Mouse (Mus musculus) liver, embryonic 15.5 days (tissue): ENCODE measurements around the gene Igfbp7. TPM values are rescaled to one million over a fixed set of nuclear protein-coding genes. Genes with fewer than 3 reads are reported as not detected.
"Not testable (repeated sequence)": the region's sequence is repeated elsewhere in the genome, so short reads cannot be mapped to it uniquely, and the experiment has no call there.

Experiments
- ATAC-seq: fragments of 200-750 bp; cut with Nextera tagmentation; 2 replicates; pipeline ENCODE4 v1.8.0; 2017; ENCODE audit warnings: moderate number of reproducible peaks, mild to moderate bottlenecking, moderate library complexity; ENCODE audit not compliant: insufficient read depth
- H3K27ac ChIP-seq: fragments of 300-500 bp; sonication (generic); replicated peaks from 2 replicates; pipeline ENCODE4 v1.5.1; 2015; ENCODE audit warnings: mild to moderate bottlenecking, inconsistent platforms
- H3K27me3 ChIP-seq: fragments of 300-500 bp; sonication (generic); 2 replicates; pipeline ENCODE4 v1.6.1; 2015; ENCODE audit warnings: mild to moderate bottlenecking, inconsistent platforms
- H3K36me3 ChIP-seq: fragments of 300-500 bp; sonication (generic); replicated peaks from 2 replicates; pipeline ENCODE4 v1.6.1; 2015; ENCODE audit warnings: moderate library complexity, mild to moderate bottlenecking, inconsistent platforms
- H3K4me1 ChIP-seq: fragments of 300-500 bp; sonication (generic); replicated peaks from 2 replicates; pipeline ENCODE4 v1.6.1; 2015; ENCODE audit warnings: inconsistent platforms
- H3K4me2 ChIP-seq: fragments of 300-500 bp; sonication (generic); 2 replicates; pipeline ENCODE4 v1.6.1; 2015; ENCODE audit warnings: moderate library complexity, mild to moderate bottlenecking, inconsistent platforms
- H3K4me3 ChIP-seq: fragments of 300-500 bp; sonication (generic); replicated peaks from 2 replicates; pipeline ENCODE4 v1.5.1; 2015; ENCODE audit warnings: mild to moderate bottlenecking, inconsistent platforms
- H3K9ac ChIP-seq: fragments of 300-500 bp; sonication (generic); 2 replicates; pipeline ENCODE4 v1.6.1; 2015; ENCODE audit warnings: moderate library complexity, mild to moderate bottlenecking, inconsistent platforms
- H3K9me3 ChIP-seq: fragments of 300-500 bp; sonication (generic); replicated peaks from 2 replicates; pipeline ENCODE4 v1.6.1; 2016; ENCODE audit warnings: inconsistent platforms
- WGBS: fragments of 180-500 bp; shearing (Covaris S2); methylation state at CpG from one replicate; pipeline ENCODE4 v1.1.7; 2015; ENCODE audit warnings: mixed read lengths; ENCODE audit not compliant: insufficient replicate concordance; 5-methylcytosine and 5-hydroxymethylcytosine counted together
- polyA plus RNA-seq: library from polyadenylated mRNA; unstranded; fragments of >200 nt; fragmentation: Nextera tagmentation; extraction: Ambion mirVana; gene quantifications from 2 replicates; pipeline ENCODE4 v1.2.1, GENCODE M21; 2015

The Igfbp7 gene
- polyA plus RNA-seq, 1 experiment from 2014 or later = 24.3 TPM

GRCm38 (mm10) chr5:77431068-77431467 lies 23.2 kb upstream of the Igfbp7 start:
- WGBS = 64% methylated on average over 9 of the region's 9 CpGs
- no peak for ATAC-seq
- H3K36me3 ChIP-seq = no peaks in the 10 kb centered on the region

GRCm38 (mm10) chr5:77430471-77430870 lies 22.6 kb upstream of the Igfbp7 start:
- 72% methylated on average over 11 of the region's 11 CpGs for WGBS
- ATAC-seq = no peak
- Histone ChIP-seq H3K4me1 (no peaks in the 10 kb centered on the region), H3K9me3 (no peaks in the 10 kb centered on the region), H3K4me2 (no peak overlapping the region), H3K4me3 (no peak overlapping the region), H3K27ac (no peak overlapping the region), H3K27me3 (no peaks in the 10 kb centered on the region), H3K36me3 (no peaks in the 10 kb centered on the region), H3K9ac (no peak overlapping the region)

More at GRCm38 (mm10) chr5:77431068-77431467, 23.2 kb upstream of the Igfbp7 start:
- Histone ChIP-seq H3K9me3 (no peaks in the 10 kb centered on the region), H3K27me3 (no peaks in the 10 kb centered on the region), H3K9ac (no peak overlapping the region), H3K27ac (no peak overlapping the region), H3K4me2 (no peak overlapping the region), H3K4me1 (no peaks in the 10 kb centered on the region), H3K4me3 (no peak overlapping the region)

GRCm38 (mm10) chr5:77430049-77430448 lies 22.2 kb upstream of the Igfbp7 start:
- H3K27ac ChIP-seq = no peak overlapping the region
- no peaks in the 10 kb centered on the region for H3K4me1 ChIP-seq
- ATAC-seq = no peak
- no peaks in the 10 kb centered on the region for H3K36me3 ChIP-seq
- H3K4me3 ChIP-seq = no peak overlapping the region
- H3K9me3 ChIP-seq = no peaks in the 10 kb centered on the region
- no peak overlapping the region for H3K4me2 ChIP-seq
- 77% methylated on average over 4 of the region's 4 CpGs for WGBS
- no peaks in the 10 kb centered on the region for H3K27me3 ChIP-seq
- H3K9ac ChIP-seq = no peak overlapping the region

- Histone ChIP-seq H3K4me3 (no peak overlapping the region), H3K9me3 (no peaks in the 10 kb centered on the region), H3K27me3 (no peaks in the 10 kb centered on the region), H3K4me1 (no peaks in the 10 kb centered on the region), H3K27ac (no peak overlapping the region), H3K36me3 (no peaks in the 10 kb centered on the region), H3K4me2 (no peak overlapping the region), H3K9ac (no peak overlapping the region)
- no peak for ATAC-seq
- WGBS = 59% methylated on average over 4 of the region's 4 CpGs
These were observed 20.7 kb upstream of the Igfbp7 start for GRCm38 (mm10) chr5:77428526-77428925.

- WGBS = 84% methylated on average over 5 of the region's 5 CpGs
- H3K36me3 ChIP-seq = no peaks in the 10 kb centered on the region
These were observed 20.1 kb upstream of the Igfbp7 start for GRCm38 (mm10) chr5:77427986-77428385.

GRCm38 (mm10) chr5:77425721-77426500 lies 18.1 kb upstream of the Igfbp7 start:
- no peak overlapping the region for H3K4me3 ChIP-seq
- H3K27ac ChIP-seq = no peak overlapping the region
- H3K4me2 ChIP-seq = no peak overlapping the region
- no peaks in the 10 kb centered on the region for H3K27me3 ChIP-seq
- 52% methylated on average over 7 of the region's 7 CpGs for WGBS
- no peak overlapping the region for H3K9ac ChIP-seq
- H3K4me1 ChIP-seq = no peaks in the 10 kb centered on the region
- ATAC-seq = no peak
- H3K9me3 ChIP-seq = no peaks in the 10 kb centered on the region
- no peaks in the 10 kb centered on the region for H3K36me3 ChIP-seq

More at GRCm38 (mm10) chr5:77427986-77428385, 20.1 kb upstream of the Igfbp7 start:
- Histone ChIP-seq H3K27me3 (no peaks in the 10 kb centered on the region), H3K9me3 (no peaks in the 10 kb centered on the region), H3K4me1 (no peaks in the 10 kb centered on the region), H3K4me2 (no peak overlapping the region), H3K9ac (no peak overlapping the region), H3K27ac (no peak overlapping the region), H3K4me3 (no peak overlapping the region)
- no peak for ATAC-seq

GRCm38 (mm10) chr5:77419537-77419936 lies 11.7 kb upstream of the Igfbp7 start:
- not testable (repeated sequence) for H3K4me2 ChIP-seq, H3K4me1 ChIP-seq, H3K27ac ChIP-seq, H3K36me3 ChIP-seq, H3K9me3 ChIP-seq, ATAC-seq, H3K4me3 ChIP-seq, H3K9ac ChIP-seq, H3K27me3 ChIP-seq
- WGBS = 68% methylated on average over 4 of the region's 4 CpGs

- H3K36me3 ChIP-seq = no peaks in the 10 kb centered on the region
- no peaks in the 10 kb centered on the region for H3K27me3 ChIP-seq
- 65% methylated on average over 6 of the region's 6 CpGs for WGBS
- no peak overlapping the region for H3K9ac ChIP-seq
- H3K4me1 ChIP-seq = no peaks in the 10 kb centered on the region
- no peaks in the 10 kb centered on the region for H3K9me3 ChIP-seq
- H3K27ac ChIP-seq = no peak overlapping the region
- ATAC-seq = no peak
- H3K4me2 ChIP-seq = no peak overlapping the region
- H3K4me3 ChIP-seq = no peak overlapping the region
These were observed 8.2 kb upstream of the Igfbp7 start for GRCm38 (mm10) chr5:77416058-77416457.

GRCm38 (mm10) chr5:77408530-77408929 lies 689 bp upstream of the Igfbp7 start:
- H3K27ac ChIP-seq = no peak overlapping the region
- no peak overlapping the region for H3K9ac ChIP-seq
- no peaks in the 10 kb centered on the region for H3K36me3 ChIP-seq
- 64% methylated on average over 6 of the region's 6 CpGs for WGBS
- H3K4me3 ChIP-seq = no peak overlapping the region
- ATAC-seq = no peak
- peaks cover 36% of the 10 kb centered on the region for H3K27me3 ChIP-seq
- 0 out of 2 replicates have a peak, but pooled peaks cover 6% of the 10 kb centered on the region for H3K4me1 ChIP-seq
- H3K9me3 ChIP-seq = no peaks in the 10 kb centered on the region
- no peak overlapping the region for H3K4me2 ChIP-seq

- Histone ChIP-seq H3K9ac (no peak overlapping the region), H3K4me3 (no peak overlapping the region), H3K9me3 (no peaks in the 10 kb centered on the region), H3K4me1 (0 out of 2 replicates have a peak, but pooled peaks cover 6% of the 10 kb centered on the region), H3K27me3 (peaks cover 36% of the 10 kb centered on the region), H3K27ac (no peak overlapping the region), H3K36me3 (no peaks in the 10 kb centered on the region), H3K4me2 (no peak overlapping the region)
- WGBS = 50% methylated on average over 5 of the region's 5 CpGs
- ATAC-seq = no peak
These were observed 1.4 kb downstream of the Igfbp7 start for GRCm38 (mm10) chr5:77406371-77406871.

GRCm38 (mm10) chr5:77405455-77406057 lies 2.3 kb downstream of the Igfbp7 start:
- no peak overlapping the region for H3K27ac ChIP-seq
- no peak overlapping the region for H3K4me2 ChIP-seq
- H3K27me3 ChIP-seq = peaks cover 36% of the 10 kb centered on the region
- no peak for ATAC-seq
- no peaks in the 10 kb centered on the region for H3K36me3 ChIP-seq
- no peak overlapping the region for H3K9ac ChIP-seq
- no peaks in the 10 kb centered on the region for H3K9me3 ChIP-seq
- 0 out of 2 replicates have a peak, but pooled peaks cover 6% of the 10 kb centered on the region for H3K4me1 ChIP-seq
- no peak overlapping the region for H3K4me3 ChIP-seq
- 28% methylated on average over 5 of the region's 5 CpGs for WGBS
